Mouse (Mus musculus) heart, embryonic 10.5 days (tissue): ENCODE measurements around the gene Arhgap24. TPM values are rescaled to one million over a fixed set of nuclear protein-coding genes. Genes with fewer than 3 reads are reported as not detected.
A peak's percentile ranks its signal among the peaks of the same experiment; 100 is the strongest.

Experiments used
- DNase-seq: peaks from one replicate; pipeline ENCODE4 v3.0.0-alpha.2; 2017; ENCODE audit warnings: low spot score
- H3K27ac ChIP-seq: fragments of 300-500 bp; sonication (generic); 2 replicates; pipeline ENCODE4 v1.5.1; 2016; ENCODE audit warnings: mild to moderate bottlenecking
- H3K27me3 ChIP-seq: fragments of 300-500 bp; sonication (generic); 2 replicates; pipeline ENCODE4 v1.6.1; 2016; ENCODE audit warnings: mild to moderate bottlenecking; ENCODE audit not compliant: poor library complexity, insufficient read depth, severe bottlenecking
- H3K36me3 ChIP-seq: fragments of 300-500 bp; sonication (generic); 2 replicates; pipeline ENCODE4 v1.6.1; 2016; ENCODE audit warnings: mild to moderate bottlenecking, moderate library complexity
- H3K4me1 ChIP-seq: fragments of 300-500 bp; sonication (generic); 2 replicates; pipeline ENCODE4 v1.6.1; 2016; ENCODE audit warnings: mild to moderate bottlenecking
- H3K4me3 ChIP-seq: fragments of 300-500 bp; sonication (generic); 2 replicates; pipeline ENCODE4 v1.5.1; 2016; ENCODE audit warnings: mild to moderate bottlenecking, moderate library complexity
- H3K9me3 ChIP-seq: fragments of 300-500 bp; sonication (generic); 2 replicates; pipeline ENCODE4 v1.6.1; 2016; ENCODE audit warnings: mild to moderate bottlenecking, moderate library complexity
- WGBS: fragments of 180-500 bp; shearing (Covaris S2); methylation state at CpG from one replicate; pipeline ENCODE4 v1.1.7; 2016; 5-methylcytosine and 5-hydroxymethylcytosine counted together
- polyA plus RNA-seq: library from polyadenylated mRNA; unstranded; fragments of >200 nt; fragmentation: Nextera tagmentation; extraction: Ambion mirVana; gene quantifications from 2 replicates; pipeline ENCODE4 v1.2.1, GENCODE M21; 2016

Arhgap24 gene
- polyA plus RNA-seq, 1 experiment from 2014 or later, result 8.1 TPM

DNA sequence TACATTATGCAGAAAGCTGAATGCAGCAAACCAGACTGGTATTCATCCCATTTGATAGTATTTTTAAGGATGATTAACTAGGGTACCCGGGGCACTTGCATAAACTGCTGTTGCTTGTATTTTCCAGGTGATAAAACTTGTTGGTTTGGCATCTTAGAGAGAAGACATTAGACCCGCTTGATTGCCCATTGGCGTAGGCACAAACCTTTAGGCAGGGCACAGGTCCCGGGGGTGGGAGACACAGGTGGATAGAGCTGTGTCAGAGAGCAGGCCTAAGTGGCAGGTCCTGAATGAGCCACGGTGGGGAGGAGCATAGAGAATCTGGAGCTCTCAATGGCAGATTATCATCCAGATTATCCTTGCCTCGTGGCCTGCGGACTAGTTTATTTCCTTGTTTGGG, 229.1 kb downstream of the Arhgap24 start:
- Histone ChIP-seq H3K27me3 (no peaks in the 10 kb centered on the region), H3K9me3 (no peaks in the 10 kb centered on the region), H3K36me3 (no peaks in the 10 kb centered on the region), H3K4me3 (no peak overlapping the region), H3K27ac (no peak overlapping the region), H3K4me1 (no peaks in the 10 kb centered on the region)
- DNase-seq, result no peak
- WGBS, result 84% methylated on average over 7 of the region's 7 CpGs

DNA sequence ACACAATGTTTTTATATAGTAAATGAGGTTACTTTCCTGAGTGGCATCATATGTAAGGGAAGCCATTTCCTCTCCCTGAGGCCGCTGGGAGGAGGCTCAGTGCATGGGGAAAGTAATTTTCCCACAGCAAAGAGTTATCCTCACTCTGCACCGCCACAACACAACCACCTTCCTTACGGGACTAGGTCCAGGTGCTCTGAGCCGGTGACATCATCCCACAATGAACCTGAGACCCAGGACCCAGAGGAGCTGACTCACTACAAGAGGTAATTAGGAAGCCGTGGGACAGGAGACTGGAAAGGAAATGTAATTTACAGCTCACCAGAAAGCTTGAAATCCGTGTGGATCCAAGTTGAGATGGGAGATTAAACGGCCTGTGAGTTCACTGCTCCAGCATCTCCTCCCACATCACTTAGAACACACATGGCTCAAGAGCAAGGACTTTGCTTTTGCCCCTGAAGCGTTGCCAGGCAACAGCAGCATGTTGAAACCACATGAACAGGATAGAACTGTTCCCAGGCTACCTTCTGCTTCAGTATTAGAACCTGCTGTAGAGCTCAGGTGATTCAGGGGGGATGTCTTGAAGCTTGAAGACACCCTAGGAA, 238.3 kb downstream of the Arhgap24 start:
- no peak overlapping the region for H3K27ac ChIP-seq
- H3K4me1 ChIP-seq, result no peaks in the 10 kb centered on the region
- DNase-seq, result no peak
- no peaks in the 10 kb centered on the region for H3K9me3 ChIP-seq
- 61% methylated on average over 8 of the region's 8 CpGs for WGBS
- H3K27me3 ChIP-seq, result no peaks in the 10 kb centered on the region
- H3K36me3 ChIP-seq, result no peaks in the 10 kb centered on the region
- H3K4me3 ChIP-seq, result no peak overlapping the region

DNA sequence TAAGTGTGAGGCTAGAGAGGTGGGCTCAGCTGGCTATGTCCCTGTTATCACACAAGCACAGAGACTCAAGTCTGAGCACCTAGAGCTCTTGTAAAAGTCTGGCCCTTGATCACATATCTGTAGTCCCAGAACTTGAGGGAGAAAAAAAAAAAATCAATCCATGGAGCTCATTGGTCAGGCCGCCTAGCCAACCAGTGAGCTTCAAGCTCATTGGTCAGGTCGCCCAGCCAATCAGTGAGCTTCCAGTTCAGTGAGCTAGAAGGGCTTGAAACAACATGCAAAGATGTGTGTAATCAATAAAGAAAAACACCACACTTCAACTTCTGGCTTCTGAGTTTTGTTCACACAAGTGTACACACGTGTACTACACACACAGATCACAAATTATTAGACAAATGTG, 242.4 kb downstream of the Arhgap24 start:
- no peak for DNase-seq
- H3K27ac ChIP-seq, result no peak overlapping the region
- WGBS, result 88% methylated on average over 3 of the region's 3 CpGs
- no peaks in the 10 kb centered on the region for H3K27me3 ChIP-seq
- H3K4me1 ChIP-seq, result peaks cover 4% of the 10 kb centered on the region; the same call in 1 of the 2 replicates
- no peaks in the 10 kb centered on the region for H3K9me3 ChIP-seq
- no peak overlapping the region for H3K4me3 ChIP-seq
- no peaks in the 10 kb centered on the region for H3K36me3 ChIP-seq

DNA sequence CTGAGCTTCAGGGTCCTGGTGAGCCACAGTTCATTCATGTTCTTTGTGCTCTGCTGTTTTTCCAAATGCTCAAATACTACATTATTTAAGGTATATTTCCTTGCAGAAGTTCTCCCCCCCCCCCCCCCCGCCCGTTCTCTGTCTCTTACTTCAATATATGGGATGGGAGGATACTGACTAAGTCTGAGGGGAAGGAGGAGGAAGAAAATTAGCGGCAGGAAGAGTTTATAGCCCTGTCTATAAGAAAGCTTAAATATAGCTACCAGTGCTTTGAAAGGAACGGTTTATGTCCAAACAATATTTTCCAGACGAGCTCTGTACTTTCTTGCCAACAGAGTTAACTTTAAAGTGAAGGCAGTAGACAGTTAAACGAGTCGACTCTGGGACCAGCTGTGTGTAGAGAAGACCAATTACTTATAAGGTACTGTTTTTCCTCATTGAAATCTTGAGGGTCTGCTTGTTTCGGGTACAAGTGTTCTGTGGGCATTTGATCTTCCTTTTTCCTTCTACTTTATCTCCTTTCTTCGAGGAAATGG, 243.7 kb downstream of the Arhgap24 start:
- DNase-seq, result peak; percentile 4
- Histone ChIP-seq H3K27ac (no peak overlapping the region), H3K9me3 (no peaks in the 10 kb centered on the region), H3K4me1 (peaks cover 4% of the 10 kb centered on the region; the same call in 1 of the 2 replicates), H3K4me3 (peak overlapping the region; percentile 22; the same call in 1 of the 2 replicates), H3K27me3 (no peaks in the 10 kb centered on the region), H3K36me3 (no peaks in the 10 kb centered on the region)
- 47% methylated on average over 9 of the region's 9 CpGs for WGBS

DNA sequence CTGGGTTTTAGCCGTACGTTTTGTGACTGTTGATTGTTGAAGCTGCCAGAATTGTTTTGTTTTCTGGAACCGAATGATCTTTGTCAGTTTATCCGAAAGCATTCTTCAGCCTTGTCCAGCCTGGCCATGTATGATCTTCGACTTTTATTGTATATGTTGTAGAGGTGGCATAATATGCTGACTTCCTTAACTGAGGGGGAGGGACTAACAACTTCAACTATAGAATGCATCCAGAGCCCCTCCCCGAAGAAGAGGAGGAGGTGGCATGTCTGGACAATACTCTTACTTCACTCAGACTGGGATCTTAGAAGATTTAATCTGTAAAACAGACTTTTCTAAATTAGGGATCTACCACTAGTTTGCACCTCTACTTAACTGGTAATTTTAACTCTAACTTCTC, 244.2 kb downstream of the Arhgap24 start:
- DNase-seq, result peak; percentile 3
- H3K9me3 ChIP-seq, result no peaks in the 10 kb centered on the region
- H3K27me3 ChIP-seq, result no peaks in the 10 kb centered on the region
- 75% methylated on average over 6 of the region's 6 CpGs for WGBS
- H3K4me1 ChIP-seq, result peaks cover 4% of the 10 kb centered on the region; the same call in 1 of the 2 replicates
- H3K36me3 ChIP-seq, result no peaks in the 10 kb centered on the region
- H3K4me3 ChIP-seq, result no peak overlapping the region
- no peak overlapping the region for H3K27ac ChIP-seq

DNA sequence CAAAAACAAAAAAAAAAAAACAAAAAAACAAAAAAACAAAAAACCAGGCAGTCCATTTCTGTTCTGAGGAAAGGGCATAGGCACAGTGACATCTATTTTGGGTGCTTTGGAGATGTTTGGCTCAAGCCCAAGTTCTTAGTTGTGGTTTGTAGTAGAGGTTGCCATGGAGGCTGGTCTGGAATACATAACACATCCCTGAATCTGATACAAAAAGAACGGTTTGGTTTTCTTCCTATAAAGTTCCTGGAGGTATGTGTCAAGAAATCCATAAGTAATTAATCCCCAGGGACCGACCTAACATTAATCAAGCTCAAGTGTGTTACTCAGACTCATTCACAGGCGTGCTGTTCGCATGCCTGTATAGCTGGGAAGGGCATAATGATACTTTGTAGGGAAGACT, 245.8 kb downstream of the Arhgap24 start:
- 72% methylated on average over 4 of the region's 4 CpGs for WGBS
- H3K27me3 ChIP-seq, result no peaks in the 10 kb centered on the region
- no peaks in the 10 kb centered on the region for H3K36me3 ChIP-seq
- H3K4me1 ChIP-seq, result peaks cover 4% of the 10 kb centered on the region; the same call in 1 of the 2 replicates
- H3K9me3 ChIP-seq, result no peaks in the 10 kb centered on the region
- DNase-seq, result no peak
- H3K27ac ChIP-seq, result no peak overlapping the region
- no peak overlapping the region for H3K4me3 ChIP-seq

DNA sequence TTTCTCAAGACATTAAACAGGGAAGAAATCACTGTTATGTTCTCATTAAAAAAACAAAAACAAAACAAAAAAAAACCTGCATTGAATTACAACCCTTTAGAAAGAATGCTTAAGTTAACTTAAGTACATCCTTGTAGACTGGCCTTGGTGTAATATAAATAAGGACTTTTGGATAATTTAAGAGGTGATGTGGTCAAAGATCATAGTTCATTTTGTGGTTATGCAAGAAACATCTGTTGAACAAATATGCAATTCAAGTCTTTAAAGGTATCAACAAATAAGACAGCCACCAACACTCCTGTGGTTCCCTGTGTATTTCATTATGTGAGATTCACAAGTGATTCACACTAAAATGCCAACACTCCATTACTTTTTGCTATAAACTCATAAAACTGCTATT, 247.3 kb downstream of the Arhgap24 start:
- Histone ChIP-seq H3K9me3 (no peaks in the 10 kb centered on the region), H3K4me3 (no peak overlapping the region), H3K36me3 (no peaks in the 10 kb centered on the region), H3K4me1 (peaks cover 4% of the 10 kb centered on the region; the same call in 1 of the 2 replicates), H3K27ac (no peak overlapping the region), H3K27me3 (no peaks in the 10 kb centered on the region)
- no peak for DNase-seq

DNA sequence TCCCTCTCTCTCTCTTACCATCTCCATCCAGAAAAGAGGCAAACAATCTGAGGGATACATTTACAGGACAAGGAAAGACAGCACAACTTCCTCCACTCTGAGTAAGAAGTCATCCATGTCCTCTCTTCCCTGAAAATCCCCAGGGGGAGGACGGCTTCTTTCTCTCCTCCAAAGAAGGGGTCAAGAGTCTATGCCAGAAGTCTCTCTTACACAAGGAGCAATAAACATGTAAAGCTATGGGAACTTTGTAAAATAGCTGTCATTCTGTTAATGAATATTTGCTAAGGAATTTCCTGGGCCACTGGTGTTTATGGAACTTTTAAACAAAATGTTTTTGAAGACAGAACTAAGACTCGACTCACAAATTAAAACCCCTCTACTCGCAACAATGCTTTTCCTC, 248.3 kb downstream of the Arhgap24 start:
- WGBS, result 74% methylated on average over 3 of the region's 3 CpGs
- peak; percentile 1 for DNase-seq
- H3K27ac ChIP-seq, result no peak overlapping the region

DNA sequence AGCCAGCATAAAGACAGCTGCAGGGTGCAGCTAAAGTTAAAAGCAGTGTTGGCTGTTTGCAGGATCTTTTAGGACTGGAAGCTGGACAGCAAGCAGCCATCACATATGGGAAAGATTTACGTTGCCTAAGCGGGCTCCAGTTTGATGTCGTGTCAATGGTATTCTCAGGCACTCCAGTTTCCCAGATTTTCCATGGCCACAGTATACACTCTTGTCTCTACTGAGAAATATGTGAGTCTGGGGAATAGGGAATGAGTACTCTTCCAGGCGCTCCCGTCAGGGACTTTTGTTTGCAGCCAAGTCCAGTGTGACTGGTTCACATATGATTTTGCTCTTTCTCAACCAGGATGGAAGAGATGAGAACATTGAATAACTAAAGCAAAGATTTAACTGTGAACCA, 254.9 kb downstream of the Arhgap24 start:
- Histone ChIP-seq H3K27me3 (no peaks in the 10 kb centered on the region), H3K27ac (no peak overlapping the region), H3K4me3 (no peak overlapping the region), H3K4me1 (no peaks in the 10 kb centered on the region), H3K9me3 (no peaks in the 10 kb centered on the region), H3K36me3 (no peaks in the 10 kb centered on the region)
- no peak for DNase-seq
- WGBS, result 80% methylated on average over 5 of the region's 5 CpGs

More for the DNA sequence above, 248.3 kb downstream of the Arhgap24 start:
- Histone ChIP-seq H3K4me1 (peaks cover 4% of the 10 kb centered on the region; the same call in 1 of the 2 replicates), H3K36me3 (no peaks in the 10 kb centered on the region), H3K27me3 (no peaks in the 10 kb centered on the region), H3K9me3 (no peaks in the 10 kb centered on the region), H3K4me3 (no peak overlapping the region)

DNA sequence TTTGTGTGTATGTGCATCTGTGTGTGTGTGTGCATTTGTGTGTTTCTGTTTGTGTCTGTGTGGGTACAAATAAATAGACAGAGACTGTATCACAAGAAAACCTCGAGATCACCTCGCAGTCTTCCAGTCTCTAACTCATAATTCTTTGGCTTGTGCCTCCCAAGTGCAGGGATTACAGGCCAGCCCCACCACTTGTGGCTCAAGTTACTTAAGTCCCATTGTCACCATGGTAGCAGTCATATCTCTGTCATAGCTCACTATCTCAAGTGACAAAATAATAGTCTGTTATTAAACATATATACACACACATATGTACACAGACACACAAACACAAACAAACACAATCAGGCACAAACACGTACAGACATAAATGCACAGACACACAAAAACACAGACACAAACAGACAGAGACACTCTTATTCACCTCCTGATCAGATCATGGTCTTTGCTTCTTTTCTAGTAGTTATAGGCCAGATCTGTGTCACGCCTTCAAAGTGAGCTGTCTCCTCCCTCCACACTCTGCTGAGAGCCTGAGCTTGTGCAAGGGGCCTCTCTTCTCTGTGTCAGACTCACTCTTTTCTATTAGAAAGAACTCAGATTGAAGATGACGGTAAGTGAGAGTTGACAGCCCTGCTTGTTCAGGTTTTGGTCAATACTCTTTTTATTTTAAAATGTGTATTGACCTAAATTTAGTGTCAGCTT, 261.5 kb downstream of the Arhgap24 start:
- Histone ChIP-seq H3K36me3 (no peaks in the 10 kb centered on the region), H3K27ac (no peak overlapping the region), H3K9me3 (no peaks in the 10 kb centered on the region), H3K4me3 (no peak overlapping the region), H3K27me3 (no peaks in the 10 kb centered on the region), H3K4me1 (peaks cover 9% of the 10 kb centered on the region)
- DNase-seq, result no peak
- WGBS, result 55% methylated on average over 5 of the region's 5 CpGs

DNA sequence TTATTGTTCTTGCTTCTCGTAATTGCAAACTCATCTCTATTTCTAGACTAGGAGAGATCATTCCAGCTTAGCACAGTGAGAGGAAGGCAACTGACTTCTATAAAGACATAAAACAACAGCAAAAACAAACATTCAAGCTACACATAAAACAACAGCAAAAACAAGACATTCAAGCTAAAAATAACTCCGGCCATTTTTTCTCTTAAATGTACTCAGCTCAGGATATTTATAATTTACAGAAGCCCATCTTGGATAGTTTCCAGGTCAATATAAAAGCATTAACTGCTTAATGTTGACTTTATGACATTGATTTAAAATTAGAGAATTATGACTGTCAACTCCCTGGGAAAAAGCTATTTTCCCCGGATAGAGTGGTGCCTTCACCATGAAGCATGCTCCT, 262.2 kb downstream of the Arhgap24 start:
- 75% methylated on average over 3 of the region's 3 CpGs for WGBS
- no peak overlapping the region for H3K27ac ChIP-seq
- H3K4me3 ChIP-seq, result no peak overlapping the region
- DNase-seq, result no peak
- no peaks in the 10 kb centered on the region for H3K36me3 ChIP-seq
- no peaks in the 10 kb centered on the region for H3K9me3 ChIP-seq
- no peaks in the 10 kb centered on the region for H3K27me3 ChIP-seq
- peaks cover 9% of the 10 kb centered on the region for H3K4me1 ChIP-seq

DNA sequence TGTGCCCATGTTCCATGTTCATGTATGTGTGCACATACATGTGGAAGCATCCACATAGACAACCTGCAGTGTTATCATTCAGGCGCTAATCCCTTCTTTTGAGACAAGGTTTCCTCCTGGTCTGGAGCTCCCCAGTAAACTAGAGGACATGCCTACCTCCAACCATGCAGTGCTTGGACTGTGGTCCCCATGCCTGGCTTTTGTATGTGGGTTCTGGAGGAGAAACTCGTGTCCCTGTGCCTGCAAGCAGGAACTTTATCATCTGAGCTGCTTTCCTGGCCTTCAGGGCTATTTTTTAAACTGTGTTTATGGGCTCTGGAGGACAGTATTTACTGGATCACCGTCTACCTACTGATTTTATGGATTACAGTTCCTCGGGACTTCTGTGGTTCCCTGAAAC, 262.9 kb downstream of the Arhgap24 start:
- Histone ChIP-seq H3K4me3 (no peak overlapping the region), H3K27me3 (no peaks in the 10 kb centered on the region), H3K36me3 (no peaks in the 10 kb centered on the region), H3K9me3 (no peaks in the 10 kb centered on the region), H3K27ac (no peak overlapping the region), H3K4me1 (peaks cover 12% of the 10 kb centered on the region)
- 82% methylated on average over 4 of the region's 4 CpGs for WGBS
- DNase-seq, result no peak

DNA sequence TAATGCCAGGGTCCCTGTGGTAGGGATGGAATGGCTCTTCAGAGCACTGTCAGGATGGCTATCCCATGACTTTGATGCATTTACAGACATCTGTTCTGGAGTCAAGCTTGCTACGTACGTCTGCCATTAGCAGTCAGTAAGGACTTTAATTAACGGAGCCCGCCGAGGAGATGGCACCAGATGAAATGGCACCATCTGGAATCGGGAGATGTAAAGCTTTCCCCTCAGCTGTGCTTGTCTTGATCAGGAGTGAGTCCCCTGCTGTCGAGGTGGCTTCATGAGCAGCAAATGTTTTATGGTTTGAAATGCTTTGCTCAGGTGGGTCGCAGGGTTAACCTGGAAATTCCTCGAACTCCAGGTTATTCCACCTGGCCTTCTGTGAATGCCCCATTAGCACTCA, 267.0 kb downstream of the Arhgap24 start:
- Histone ChIP-seq H3K27me3 (no peaks in the 10 kb centered on the region), H3K4me1 (peaks cover 23% of the 10 kb centered on the region), H3K27ac (no peak overlapping the region), H3K9me3 (no peaks in the 10 kb centered on the region), H3K4me3 (no peak overlapping the region), H3K36me3 (no peaks in the 10 kb centered on the region)
- no peak for DNase-seq
- 75% methylated on average over 9 of the region's 9 CpGs for WGBS
